Mouse (Mus musculus) layer of hippocampus, adult 9-11 months (tissue): ENCODE data around the gene Serpinh1.

ENCODE experiments used
- DNase-seq: peaks from one replicate; pipeline ENCODE4 v3.0.0; 2022

Serpinh1 gene

DNA sequence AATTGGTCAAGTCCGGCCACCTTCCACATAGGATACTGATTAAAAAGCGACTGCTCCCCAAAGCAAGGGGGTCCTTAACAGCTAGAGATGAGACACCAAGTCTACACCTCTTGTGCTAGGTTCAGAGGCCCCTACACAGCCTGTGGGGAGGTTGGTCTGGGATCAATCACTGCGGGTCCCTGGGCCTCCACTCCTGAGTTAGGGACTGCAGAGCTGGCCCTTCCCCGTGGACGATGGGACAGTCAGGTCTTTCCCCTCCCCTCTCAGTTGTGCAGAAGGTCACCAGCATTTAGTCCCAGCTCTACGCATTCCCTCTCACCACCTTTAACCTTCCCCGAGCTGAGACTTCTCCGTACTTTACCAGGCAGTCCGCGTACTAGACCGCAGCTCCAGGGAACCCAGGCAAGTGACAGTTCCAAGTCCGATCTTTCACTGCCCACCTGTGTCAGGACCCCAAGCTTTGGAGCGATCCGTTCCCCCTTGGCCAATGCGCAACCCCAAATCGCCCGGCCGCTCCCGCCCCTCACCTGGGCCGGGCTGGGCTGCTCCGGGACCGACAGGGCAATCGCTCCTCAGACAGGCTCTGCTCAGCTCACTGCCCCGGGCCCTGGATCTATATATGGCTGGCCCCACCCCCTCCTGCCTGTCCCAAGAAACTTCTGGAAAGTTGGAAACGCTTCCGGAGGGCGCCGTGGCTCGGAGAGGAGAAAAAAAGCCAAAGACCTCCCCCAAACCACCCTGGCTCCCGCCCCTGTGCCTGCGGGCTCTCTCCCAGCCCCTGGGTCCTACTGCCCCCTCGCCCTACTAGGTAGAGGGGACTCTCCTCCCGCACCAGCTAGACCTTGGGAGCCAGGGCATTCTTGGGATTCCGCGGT lies at the start of gene Serpinh1:
Gene Serpinh1 (minus strand): TSS at position 714 of the 875 bp plus-strand sequence.
- no peak for DNase-seq

DNA sequence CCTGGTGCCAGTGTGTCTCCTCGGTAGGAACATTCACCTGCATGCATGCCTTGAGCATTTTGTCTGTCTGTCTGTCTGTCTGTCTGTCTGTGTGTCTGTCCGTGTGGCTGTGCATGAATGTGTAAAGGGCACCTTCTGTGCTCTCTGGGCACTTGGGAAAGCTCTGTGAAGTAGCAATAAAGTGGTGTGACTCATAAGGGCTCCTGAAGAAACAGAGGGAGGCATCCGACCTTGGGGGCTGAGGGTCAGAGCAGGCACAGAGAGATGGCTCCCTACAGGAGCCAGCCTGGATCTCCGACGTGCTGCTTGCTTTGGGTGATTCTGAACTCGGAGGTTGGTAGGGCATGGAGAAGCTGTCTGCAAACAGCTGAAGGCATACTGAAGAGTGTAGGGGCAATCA lies 49.4 kb upstream of the Serpinh1 start:
- DNase-seq: no peak

DNA sequence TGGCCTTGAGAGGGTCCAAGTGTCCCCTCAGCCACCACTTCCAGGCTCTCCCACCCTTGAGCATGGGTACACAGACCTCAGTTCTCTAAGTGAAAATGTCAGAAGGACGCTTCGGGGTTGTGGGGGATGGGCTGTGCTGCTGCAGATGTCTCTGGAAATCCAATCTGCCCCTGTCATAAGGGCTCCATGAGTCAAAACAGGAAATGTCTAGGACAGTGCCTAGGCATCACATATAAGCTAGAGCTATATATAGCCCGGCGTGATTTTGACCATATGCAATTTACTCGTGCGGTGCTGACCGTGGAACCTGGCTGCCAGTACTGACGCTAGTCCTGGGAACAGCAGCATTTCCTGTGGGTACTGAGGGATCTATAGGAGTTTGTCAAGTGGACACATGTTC lies 48.3 kb upstream of the Serpinh1 start:
- no peak for DNase-seq

DNA sequence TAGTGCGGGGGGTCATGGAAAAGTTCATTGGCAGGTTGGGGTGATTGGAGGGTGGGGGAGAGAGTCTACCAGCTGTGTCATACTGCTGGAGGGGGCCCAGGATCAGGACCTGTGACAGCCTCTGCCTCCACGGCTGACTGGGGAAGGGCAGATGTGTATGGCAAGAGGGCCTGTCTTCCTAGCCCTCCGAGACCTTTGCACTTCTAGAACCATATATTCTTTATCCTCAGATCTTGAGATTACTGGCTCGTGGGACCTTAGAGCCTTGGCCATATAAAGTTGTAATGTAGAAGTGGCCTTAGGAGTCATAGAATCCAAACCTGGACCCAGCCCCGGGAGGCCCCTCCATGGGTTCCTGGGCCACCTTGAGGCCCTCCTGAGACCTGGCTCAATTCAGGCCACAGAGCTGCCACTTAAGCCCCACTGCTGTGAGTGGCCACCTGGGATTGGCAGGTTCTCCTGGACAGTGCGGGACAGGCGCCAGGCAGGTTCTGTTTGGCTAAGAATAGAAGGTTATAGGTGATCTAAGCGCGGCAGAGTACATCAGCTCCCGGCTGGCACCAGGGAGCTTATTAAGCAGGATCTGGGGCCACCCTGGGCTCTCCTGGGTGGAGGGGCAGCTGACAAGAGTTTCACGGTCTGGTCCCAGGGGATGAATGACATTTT lies 44.1 kb upstream of the Serpinh1 start:
- DNase-seq: no peak

DNA sequence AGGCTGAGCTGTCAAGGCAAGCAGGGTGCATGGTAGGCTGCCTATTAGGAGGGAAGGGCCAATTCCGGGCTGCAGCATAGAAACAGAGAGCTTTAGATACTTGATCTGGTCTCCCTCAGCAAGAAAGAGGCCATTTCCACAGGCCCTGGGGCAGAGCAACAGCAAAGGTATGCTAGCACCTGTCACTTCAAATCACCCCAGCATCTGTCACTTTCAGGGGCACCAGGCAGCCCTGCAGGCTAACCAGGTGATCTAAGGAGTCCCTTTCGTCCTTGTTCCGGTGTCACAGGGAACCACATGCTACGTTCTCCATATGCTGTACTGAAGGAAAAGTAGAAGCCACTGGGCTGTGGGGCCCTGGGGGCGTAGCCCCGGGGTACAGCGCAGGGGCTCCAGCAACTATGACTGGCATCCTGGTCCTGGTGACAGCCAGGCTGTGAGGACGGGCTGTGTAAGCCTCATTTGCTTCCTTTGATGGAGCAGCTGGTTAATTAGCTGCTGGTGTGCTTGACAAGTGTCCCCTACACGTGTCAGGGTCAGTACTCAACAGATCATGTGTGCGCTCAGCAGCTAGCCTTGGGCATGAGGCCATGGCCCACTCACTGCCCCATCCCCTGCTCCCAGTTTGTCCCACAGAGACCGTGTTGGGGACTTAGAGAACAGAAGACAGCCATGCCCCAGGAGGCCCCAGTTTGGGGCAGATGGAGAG lies 43.0 kb upstream of the Serpinh1 start:
- DNase-seq: no peak

DNA sequence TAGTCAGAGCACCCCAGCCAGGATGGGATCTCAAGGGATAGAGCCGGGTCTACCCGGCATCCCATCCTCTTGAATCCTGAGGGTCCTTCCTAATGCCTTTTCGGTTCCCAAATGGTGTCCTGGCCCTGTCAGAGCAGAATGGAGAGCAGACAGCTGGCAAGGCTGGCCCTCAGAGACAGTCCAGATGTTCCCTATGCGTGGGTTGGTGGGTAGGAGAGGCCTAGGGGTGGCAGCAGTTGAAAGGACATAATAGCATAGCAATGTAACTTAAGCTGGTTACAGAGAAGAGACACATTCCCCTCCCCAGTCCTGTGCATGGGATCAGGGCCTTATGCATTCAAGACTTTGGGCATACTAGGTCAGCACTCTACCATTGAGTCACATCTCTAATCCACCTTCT lies 42.3 kb upstream of the Serpinh1 start:
- no peak for DNase-seq

DNA sequence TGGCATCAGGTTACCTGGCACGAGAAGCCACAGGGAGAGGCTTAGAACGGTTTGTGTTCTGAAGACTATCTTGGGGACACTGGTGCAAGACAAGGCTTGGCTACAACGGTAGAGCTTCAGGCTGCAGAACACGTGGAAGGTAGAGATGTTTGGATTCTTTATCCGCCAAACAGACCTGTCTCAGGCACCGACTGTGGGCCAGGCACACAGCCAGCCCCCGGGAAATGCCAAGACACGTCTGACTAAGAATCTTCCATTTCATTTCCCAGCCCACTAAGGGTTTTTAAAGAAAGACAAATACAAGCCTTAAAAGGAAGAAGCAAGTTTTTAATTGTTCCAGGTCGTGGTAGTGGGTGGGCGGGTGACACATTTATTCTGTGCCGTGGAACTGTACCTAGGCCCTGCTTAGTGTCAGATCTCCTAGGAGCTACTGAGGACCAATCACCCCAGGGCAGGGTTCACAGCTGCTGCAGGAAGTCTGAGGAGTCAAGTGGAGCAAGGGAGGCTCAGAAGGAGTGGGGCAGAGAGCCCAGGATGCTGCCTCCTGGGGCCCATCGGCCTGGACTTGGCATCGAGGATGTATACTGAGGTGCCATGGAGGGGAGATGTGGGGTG lies 40.8 kb upstream of the Serpinh1 start:
- DNase-seq: peak; percentile 43

DNA sequence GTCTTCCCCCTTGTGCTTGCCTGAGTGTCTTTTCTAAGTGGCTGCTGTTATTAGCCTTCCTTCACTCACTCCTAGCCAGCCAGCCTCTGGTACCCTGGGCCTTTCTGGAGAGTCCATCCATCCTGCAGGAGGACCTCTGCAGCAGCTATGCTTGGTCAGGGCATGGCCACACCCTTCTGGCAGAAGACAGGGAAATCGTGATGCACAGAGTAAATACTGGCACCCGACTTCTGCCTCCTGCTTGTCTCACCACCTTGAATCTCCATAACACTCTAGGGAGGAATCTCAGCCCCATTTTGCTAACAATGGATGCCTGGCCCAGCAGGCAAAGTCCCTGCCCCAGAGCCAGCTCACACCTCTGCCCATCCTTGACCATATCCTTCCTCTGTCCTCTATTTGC lies 39.7 kb upstream of the Serpinh1 start:
- DNase-seq: no peak

DNA sequence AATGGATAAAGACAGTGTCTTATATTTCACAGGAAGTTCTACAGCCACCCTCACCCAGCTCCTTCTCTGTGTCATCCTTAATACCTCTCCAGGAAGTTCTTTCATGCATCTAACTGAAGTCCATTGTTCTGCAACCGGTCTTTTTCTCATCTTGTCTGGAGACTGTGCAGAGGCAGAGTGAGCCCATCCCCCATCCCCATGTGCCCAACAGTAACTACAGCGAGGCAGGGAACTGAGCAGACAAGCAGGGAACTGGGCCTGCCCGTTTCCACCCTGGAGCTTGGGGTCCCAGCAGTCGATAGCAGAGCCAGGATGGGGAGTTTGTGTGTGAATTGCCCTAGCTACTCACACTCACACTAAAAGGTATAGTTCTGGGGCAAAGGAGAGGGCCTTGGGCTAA lies 37.5 kb upstream of the Serpinh1 start:
- DNase-seq: no peak

DNA sequence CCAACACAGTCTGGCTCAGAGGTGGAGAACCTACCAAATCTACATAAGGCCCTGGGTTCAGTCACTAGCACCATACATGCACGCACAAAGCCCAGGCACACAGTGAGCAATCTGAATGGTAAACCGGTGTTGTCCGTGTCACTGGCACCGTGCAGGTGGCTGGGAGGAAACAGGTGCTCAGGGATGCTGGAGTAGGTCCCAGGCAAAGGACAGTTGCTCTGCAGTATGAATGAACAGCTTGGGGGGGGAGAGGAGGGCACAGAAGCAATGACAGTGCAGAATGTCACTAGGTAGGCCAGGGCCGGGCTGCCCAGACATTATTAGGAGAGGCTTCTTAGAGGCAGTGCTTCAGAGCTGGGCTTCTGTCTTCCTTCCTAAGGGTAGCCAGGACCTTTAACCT lies 34.3 kb upstream of the Serpinh1 start:
- DNase-seq: no peak

DNA sequence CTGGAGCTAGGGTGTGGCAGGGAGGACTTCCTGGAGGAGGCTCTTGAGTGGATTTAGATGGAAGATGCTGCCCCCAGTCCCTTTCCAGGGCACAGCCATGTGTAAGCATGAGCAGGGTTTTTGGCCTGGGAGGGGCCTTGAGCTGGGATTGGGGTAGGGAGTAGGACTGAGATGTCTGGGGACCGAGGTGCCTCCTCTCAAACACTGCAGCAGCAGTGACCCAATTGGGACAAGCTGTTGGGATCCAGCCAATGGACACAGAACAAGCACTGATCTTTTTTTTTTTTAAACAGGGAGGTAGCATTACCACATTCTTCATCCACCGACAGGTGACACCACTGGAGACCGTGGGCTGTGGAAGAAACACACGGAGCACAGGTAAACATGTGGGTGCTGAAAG lies 33.8 kb upstream of the Serpinh1 start:
- no peak for DNase-seq

DNA sequence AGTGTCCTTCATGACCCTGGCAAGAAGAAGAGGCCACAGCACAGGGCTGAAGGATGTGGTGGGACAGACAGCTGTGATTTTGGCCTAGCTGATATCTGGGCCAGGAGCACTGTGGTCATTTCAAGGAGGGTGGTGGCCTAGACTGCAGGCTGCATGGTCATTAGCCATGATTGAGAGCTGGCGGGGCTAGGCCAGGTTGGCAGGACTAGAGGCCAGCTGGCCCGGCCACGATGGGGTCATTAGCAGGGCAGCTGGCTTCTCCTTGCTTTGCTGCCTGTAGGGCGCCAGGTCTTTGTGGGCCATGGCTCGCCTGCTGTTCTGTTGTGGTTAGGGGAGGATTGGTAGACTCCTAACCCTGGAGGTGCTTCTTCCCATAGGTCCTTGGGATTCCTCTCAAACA lies 33.0 kb upstream of the Serpinh1 start:
- DNase-seq: no peak

DNA sequence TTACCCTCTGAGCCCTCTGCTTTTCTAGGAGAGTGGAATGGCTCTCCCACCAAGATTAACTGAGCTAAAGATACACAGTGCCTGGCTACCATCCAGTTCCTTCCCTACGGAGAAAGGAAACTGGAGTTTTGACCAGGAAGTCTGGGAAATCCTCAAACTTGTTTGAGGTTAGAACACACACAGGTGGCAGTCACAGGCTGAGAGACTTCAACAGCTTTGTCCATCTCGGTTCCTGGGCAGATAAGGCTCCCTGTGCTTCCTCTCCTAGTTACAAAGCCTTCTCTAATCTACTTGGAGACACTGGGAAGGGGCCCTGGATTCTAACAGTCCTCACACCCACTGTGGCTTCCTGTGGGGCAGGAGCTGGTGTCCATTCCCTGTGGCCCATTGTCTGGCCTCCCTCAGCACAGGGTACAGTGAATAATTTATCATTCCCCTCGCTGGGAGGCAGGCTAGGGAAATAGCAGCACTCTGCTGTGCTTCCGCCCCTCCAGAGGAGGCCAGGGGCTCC lies 31.1 kb upstream of the Serpinh1 start:
- DNase-seq: no peak

DNA sequence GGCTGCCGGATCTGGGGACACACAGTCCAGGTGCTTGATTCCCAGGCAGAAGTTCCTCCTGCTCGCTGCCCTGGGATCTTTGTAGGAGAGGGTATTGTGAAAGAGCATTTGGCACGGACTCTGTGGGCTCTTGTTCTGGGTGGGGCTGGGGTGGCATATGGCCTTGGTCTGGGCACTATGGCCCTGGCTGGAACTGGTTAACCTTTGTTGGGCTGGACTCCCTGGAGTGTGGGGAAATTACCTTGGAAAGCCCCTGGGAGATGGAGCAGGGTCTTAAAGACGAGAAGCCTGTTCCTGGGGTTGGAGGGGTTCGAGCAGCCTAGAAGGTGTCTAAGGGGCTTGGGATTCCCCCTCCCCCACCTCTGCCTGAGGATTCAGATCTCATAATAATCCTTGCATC lies 30.2 kb upstream of the Serpinh1 start:
- no peak for DNase-seq

DNA sequence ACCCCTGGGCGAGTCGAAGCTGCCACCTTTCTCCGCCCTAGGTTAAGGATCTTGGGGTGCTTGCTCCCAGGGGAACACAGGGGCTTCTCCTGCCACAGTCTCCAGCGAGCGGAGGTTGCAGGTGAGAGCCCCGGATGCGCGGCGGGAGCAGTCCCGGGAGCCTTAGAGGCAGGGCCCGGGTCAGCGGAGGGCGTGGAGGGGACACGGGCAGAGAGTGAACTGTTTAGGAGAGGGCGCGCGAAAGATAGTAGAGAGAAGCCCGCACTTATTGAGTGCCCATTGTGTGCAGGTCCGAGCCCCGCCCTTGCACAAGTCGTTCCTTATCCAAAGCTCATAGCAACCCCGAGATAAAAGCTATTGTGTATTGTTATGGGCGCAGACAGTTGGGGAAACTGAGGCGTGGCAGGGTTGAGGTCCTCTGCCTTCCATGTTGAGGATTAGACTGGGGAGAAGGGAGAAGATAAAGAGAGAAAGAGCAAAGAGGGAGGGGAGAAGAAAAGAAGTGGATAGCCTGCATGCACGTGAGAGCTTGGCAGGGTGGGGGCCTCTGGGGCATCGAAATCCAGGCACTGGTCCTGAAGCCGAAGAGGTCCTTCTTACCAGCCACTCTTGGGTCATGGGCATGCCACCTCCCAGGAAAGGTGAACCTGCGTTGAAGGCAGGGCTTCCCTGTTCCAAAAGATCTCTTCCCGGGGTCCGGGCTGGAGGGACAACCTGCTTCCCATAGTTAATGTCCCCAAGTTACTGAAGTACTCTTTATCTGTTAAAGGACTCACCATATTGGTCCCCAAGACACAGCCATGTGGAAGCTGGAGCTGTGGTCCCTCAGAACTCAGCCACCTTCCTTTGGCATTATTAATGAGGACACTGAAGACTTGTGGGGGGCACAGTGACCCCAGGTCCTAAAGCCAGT lies 29.3 kb upstream of the Serpinh1 start:
- DNase-seq: no peak

DNA sequence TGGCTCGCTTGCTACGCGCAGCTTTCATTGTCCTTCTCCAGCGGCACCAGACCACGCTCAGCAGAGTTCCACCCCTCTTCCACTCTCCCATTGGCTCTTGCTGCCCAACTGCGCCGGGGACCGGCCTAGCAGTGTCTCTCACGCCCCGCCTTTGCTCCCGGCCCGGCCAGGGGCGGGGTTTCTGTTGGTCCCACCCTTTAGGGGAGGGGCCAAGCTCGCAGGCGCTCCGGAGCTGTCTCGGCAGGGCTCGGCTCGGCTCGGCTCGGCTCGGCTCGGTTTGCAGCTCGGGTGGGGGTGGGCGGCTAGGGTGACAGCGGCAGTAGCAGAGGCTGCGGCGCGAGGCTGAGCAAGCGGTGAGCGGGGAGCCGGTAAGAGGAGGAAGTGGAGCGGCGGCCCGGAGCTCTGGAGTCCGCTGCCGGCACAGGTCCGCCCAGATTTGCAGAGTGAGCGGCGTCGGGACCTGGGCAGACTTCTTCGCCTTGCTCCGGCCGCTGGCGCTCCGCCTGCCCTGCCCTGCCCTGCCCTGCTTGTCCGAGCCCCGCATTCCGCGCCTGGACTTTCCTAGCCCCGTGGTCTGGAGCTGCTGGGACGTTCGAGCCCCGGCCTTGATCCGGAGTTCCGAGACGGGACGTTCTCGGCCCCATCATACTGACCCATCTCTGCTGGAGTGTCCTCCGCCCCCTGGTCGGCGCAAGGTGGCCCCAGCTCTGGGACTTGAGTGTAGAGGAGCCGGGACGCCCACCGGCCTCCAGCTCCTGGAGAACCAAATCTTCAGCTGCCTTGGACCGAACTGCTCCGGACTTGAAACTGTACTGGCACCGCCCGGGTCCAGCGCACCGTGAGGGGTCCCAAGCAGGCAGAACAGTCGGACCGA lies 28.4 kb upstream of the Serpinh1 start, which contains the start of gene Gdpd5:
Gene Gdpd5 (plus strand): TSS at position 201 of the 874 bp plus-strand sequence.
- peak; percentile 98 for DNase-seq

DNA sequence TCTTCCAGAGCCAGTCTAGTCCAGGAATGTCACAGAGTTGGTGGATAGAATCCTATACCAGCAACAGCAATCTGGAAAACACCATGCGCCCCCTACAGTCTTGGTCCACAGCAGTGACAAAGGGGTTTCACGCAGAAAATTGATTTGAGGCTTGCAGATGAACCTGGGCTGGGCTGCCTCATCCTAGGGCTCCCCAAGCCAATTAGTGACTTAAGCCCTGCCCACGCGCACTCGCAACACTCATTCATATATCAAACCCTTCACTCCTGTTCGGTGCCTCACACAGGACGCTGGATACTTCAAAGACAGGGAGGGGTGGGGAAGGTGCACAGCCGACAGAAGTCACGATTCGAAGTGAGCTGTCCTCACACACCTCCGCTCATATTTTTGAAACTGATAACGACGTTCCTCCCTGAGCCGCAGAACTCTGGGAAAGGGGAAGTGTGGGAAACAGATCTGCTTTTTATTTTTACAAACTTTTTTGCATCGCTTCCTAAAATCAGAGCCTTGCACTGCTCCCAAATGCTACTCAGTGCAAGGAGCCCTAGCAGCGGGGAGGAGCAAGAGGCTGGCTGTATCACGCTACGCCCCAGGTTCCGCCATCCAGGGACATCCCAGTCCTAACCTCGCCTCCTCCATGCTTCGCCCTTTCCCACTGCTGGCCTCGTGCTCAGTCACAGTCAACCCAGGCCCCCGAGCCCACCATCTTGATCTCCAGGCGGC lies 27.6 kb upstream of the Serpinh1 start:
- peak; percentile 48 for DNase-seq

DNA sequence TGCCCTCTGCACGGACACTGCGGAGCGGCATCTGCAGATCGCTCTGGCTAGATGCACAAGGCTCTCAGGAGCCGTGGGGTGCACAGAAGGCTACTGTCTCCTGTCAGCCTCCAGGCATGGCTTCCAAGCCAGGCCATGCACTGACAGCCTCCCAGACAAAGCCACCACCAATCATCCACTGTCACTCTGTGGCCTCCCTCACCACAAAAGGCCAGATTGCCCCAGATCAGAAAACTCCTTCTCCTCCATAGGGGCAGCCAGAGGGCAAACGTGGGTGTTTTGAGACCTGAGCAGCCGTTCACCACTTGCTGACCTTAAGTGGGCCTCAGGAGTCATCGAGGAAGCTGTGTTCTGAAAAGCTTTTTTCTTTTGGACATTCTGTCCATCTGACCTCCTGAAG lies 25.8 kb upstream of the Serpinh1 start:
- no peak for DNase-seq

DNA sequence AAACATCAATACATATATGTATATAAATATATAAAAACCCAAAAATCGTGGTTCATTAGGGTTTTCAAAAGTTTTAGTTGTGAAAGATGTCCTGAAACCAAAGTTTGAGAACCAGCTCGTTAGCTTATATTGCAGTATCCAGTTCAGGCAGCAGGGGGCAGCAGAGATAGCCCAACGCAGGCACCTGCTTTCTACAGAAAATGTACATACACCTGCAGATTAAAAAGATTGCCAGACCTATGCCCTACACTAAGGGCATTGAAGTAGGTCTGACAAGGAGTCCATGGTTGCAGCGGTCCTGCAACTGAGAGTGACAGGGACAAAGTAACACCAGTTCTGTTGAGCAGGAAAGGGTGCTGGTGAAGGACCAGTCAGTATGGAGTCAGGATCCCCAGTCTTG lies 22.4 kb upstream of the Serpinh1 start:
- DNase-seq: no peak

DNA sequence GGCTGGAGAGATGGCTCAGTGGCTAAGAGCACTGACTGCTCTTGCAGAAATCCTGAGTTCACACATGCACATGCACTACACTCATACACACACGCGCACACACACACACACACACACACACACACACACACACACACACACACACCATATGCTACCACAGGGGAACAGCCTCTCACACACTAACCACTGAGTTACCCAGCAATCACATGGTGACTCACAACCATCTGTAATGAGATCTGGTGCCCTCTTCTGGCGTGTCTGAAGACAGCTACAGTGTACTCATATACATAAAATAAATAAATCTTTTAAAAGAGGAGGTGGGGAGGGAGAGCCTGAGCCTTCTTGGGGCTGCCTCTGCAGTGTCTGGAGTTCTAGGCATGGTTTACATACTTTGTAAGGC lies 21.3 kb upstream of the Serpinh1 start:
- DNase-seq: peak; percentile 51
